Mouse (Mus musculus): ENCODE measurements around the gene Tppp3.

Gene Tppp3

DNA sequence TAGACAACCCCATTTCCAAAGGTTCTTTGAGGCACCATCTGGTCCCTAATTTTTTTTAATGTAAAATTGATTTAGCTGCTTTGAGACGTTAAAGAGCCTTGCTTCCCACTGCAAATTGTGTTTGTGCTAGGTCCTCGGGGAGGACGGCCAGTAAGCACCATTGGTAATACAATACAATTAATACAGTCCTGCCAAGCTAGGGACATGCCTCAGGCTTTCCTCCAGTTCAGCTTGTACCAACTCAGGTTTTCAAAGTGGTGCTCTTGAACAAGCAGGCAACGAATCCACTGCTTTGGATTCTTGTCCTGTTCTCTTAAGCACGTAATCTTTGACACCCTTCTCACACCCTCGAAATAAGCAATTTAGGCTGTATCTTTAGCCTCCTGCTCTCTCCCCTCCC lies 38.3 kb downstream of the Tppp3 start:
- in situ Hi-C loops (cut with MboI, MseI): no loop called here

DNA sequence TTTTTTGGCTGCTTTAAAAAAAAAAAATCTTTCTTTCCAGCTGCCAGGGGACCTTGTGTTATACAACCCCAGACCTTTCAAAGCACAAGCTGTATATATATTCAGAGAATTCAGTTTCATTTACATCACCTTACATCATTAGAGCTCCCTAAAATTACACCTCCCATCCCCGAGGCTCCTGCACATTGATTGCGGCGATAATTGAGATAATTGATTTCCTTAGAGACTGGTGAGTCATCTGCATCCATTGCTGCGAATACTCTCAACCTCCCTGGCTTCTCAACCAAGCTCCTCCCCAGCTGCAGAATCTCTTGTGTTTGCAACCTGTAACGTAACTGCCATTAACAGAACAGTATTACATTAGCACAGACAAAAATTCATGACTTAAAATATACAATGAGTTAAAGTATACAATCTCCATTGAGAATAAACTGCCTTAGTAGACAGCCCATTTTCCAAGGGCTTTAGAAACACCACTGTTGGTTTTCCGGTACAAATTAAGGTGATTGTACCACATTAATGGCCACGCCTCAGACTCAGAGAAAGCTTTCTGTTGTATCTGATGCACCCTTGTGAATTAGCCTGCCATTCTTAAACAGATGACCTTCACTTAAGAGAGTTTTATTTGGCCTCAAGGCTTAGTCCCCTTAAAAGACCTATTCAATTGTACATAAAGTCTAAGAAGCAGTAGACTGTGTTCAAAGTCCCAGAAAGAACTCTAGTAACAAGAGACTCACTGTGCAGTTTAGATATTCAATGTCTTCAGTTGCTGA lies 39.4 kb downstream of the Tppp3 start:
- in situ Hi-C loops (cut with MboI, MseI): no loop called here

DNA sequence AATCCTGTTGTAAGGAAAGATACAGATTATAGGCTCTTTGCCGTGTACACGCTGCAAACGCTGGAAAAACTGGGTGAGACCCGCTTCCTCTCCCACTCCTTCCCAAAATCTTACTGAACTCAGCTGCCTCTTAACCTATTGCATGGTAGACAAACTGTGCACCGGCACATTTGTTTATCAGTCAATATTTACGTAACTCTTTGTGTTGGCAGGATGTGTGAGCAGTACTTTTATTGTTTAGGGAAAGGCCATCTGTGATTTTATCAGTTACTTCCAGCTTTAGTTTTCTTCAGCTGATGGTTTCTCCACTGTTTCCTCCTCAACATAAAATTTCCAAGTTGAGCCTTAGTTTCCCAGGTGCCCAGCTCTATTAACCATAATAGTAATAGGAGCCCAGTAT lies 44.4 kb downstream of the Tppp3 start:
- in situ Hi-C loops (cut with MboI, MseI): no loop called here

DNA sequence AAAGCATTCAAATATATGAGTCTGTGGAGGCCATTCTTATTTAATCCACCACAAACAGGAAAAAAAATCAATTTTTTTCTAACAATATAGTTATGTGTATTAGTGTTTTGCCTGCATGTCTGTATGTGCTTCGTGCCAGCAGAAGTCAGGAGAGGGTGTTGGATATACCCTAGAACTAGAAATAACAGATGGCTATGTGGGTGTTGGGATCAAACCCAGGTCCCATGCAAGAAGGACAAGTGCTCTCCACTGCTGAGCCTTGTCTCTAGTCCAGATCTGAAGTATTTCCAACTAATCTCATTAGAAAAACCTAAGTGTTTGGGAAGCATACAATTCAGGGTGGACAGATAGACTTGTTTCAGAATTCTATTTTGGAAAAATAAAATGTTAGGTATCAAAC lies 49.3 kb downstream of the Tppp3 start:
- in situ Hi-C loops (cut with MboI, MseI): no loop called here

DNA sequence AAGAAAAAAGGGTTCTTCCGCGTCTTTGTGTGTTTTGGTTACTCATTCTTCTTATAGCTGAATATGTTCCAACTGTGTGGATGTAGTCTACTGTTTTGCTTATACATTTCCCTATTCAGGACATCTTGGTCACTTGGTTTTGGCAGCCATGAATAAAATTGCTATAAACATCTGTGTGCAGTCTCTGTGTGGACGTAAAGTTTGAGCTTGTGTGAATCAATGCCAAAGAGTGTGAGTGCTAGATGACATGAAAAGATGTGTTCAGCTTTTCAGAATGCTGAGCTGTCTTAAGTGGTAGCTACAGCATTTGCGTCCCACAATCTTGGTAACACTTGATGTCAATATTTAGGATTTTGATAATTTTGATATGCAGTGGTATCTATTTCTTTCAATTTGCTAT lies 51.5 kb downstream of the Tppp3 start:
- in situ Hi-C loops (cut with MboI, MseI): no loop called here

DNA sequence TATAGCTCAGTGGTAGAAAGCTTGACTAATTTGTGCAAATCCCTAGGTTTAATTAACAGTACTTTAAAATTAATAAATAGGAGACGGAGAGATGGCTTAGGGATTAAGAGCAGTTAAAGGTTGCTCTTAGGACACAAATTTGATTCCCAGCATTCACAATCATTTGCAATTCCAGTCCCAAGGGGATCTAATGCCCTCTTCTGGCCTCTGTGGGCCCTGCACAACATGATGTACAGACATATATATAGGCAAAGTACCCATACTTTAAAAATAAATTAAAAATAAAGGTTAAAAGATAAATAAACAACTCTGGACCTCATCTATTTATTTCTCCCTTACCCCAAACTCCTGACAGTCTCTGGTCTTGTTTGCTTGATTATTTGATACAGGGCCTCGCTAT lies 52.3 kb downstream of the Tppp3 start:
- in situ Hi-C loops (cut with MboI, MseI): no loop called here
